Mouse (Mus musculus): ENCODE results near the gene Gclm. TPM values are rescaled to one million over a fixed set of nuclear protein-coding genes. Genes with fewer than 3 reads are reported as not detected.

Gene Gclm
- polyA plus RNA-seq, 1 experiment from 2014 or later, result 367 TPM

GRCm38 (mm10) chr3:122308981-122309380 lies 63.6 kb downstream of the Gclm start:
- ATAC-seq (replicated peaks; ENCODE audit: low FRiP score) (no peak), DNase-seq (ENCODE audit: low spot score) (no peak)
- H3K4me2 ChIP-seq, result no peak overlapping the region
- 25% methylated on average over 6 of the region's 6 CpGs for WGBS
- H3K27ac ChIP-seq (ENCODE audit: low read depth, low read length), result no peak overlapping the region
- peaks cover 5% of the 10 kb centered on the region for H3K4me1 ChIP-seq (replicated peaks; ENCODE audit: control insufficient read depth, insufficient read depth, low read length)
- H3K27me3 ChIP-seq (replicated peaks; ENCODE audit: control insufficient read depth, insufficient read depth, low read length), result no peaks in the 10 kb centered on the region
- H3K36me3 ChIP-seq (ENCODE audit: control insufficient read depth, insufficient read depth, low read length), result no peaks in the 10 kb centered on the region
- no peak overlapping the region for H3K9ac ChIP-seq (ENCODE audit: low read depth, low read length)
- no peak overlapping the region for H3K4me3 ChIP-seq (ENCODE audit: low read depth, low read length)
- H3K9me3 ChIP-seq (ENCODE audit: control insufficient read depth, low read length), result no peaks in the 10 kb centered on the region

GRCm38 (mm10) chr3:122312078-122312477 lies 66.7 kb downstream of the Gclm start:
- 16% methylated on average over 2 of the region's 2 CpGs for WGBS
- Histone ChIP-seq H3K9ac (ENCODE audit: low read depth, low read length) (no peak overlapping the region), H3K4me2 (no peak overlapping the region), H3K4me1 (replicated peaks; ENCODE audit: control insufficient read depth, insufficient read depth, low read length) (peaks cover 10% of the 10 kb centered on the region), H3K4me3 (ENCODE audit: low read depth, low read length) (no peak overlapping the region), H3K36me3 (ENCODE audit: control insufficient read depth, insufficient read depth, low read length) (no peaks in the 10 kb centered on the region), H3K27me3 (replicated peaks; ENCODE audit: control insufficient read depth, insufficient read depth, low read length) (no peaks in the 10 kb centered on the region), H3K9me3 (ENCODE audit: control insufficient read depth, low read length) (no peaks in the 10 kb centered on the region), H3K27ac (ENCODE audit: low read depth, low read length) (no peak overlapping the region)
- peak; percentile 75 for DNase-seq (ENCODE audit: low spot score)
- ATAC-seq (replicated peaks; ENCODE audit: low FRiP score), result peak; percentile 21; the same call in 1 of the 2 replicates

- H3K27ac ChIP-seq (ENCODE audit: low read depth, low read length), result peak overlapping the region; percentile 52
- peak overlapping the region; percentile 5; the same call in 1 of the 2 replicates for H3K4me2 ChIP-seq
- peaks cover 10% of the 10 kb centered on the region for H3K4me1 ChIP-seq (replicated peaks; ENCODE audit: control insufficient read depth, insufficient read depth, low read length)
- no peaks in the 10 kb centered on the region for H3K36me3 ChIP-seq (ENCODE audit: control insufficient read depth, insufficient read depth, low read length)
- no peak overlapping the region for H3K4me3 ChIP-seq (ENCODE audit: low read depth, low read length)
- no peak overlapping the region for H3K9ac ChIP-seq (ENCODE audit: low read depth, low read length)
- no peak for DNase-seq (ENCODE audit: low spot score)
- 69% methylated on average over 10 of the region's 10 CpGs for WGBS
- no peaks in the 10 kb centered on the region for H3K9me3 ChIP-seq (ENCODE audit: control insufficient read depth, low read length)
- peak; percentile 59 for ATAC-seq (replicated peaks; ENCODE audit: low FRiP score)
- H3K27me3 ChIP-seq (replicated peaks; ENCODE audit: control insufficient read depth, insufficient read depth, low read length), result no peaks in the 10 kb centered on the region
Measured at GRCm38 (mm10) chr3:122312936-122313629, 67.7 kb downstream of the Gclm start.

- Histone ChIP-seq H3K27ac (ENCODE audit: low read depth, low read length) (no peak overlapping the region), H3K36me3 (ENCODE audit: control insufficient read depth, insufficient read depth, low read length) (no peaks in the 10 kb centered on the region), H3K9ac (ENCODE audit: low read depth, low read length) (no peak overlapping the region), H3K4me3 (ENCODE audit: low read depth, low read length) (no peak overlapping the region), H3K27me3 (replicated peaks; ENCODE audit: control insufficient read depth, insufficient read depth, low read length) (no peaks in the 10 kb centered on the region), H3K9me3 (ENCODE audit: control insufficient read depth, low read length) (no peaks in the 10 kb centered on the region), H3K4me1 (replicated peaks; ENCODE audit: control insufficient read depth, insufficient read depth, low read length) (peaks cover 10% of the 10 kb centered on the region), H3K4me2 (no peak overlapping the region)
- WGBS, result 23% methylated on average over 7 of the region's 7 CpGs
- ATAC-seq (replicated peaks; ENCODE audit: low FRiP score) (peak; percentile 22; the same call in 1 of the 2 replicates), DNase-seq (ENCODE audit: low spot score) (no peak)
Measured at GRCm38 (mm10) chr3:122313936-122314335, 68.6 kb downstream of the Gclm start.

DNA sequence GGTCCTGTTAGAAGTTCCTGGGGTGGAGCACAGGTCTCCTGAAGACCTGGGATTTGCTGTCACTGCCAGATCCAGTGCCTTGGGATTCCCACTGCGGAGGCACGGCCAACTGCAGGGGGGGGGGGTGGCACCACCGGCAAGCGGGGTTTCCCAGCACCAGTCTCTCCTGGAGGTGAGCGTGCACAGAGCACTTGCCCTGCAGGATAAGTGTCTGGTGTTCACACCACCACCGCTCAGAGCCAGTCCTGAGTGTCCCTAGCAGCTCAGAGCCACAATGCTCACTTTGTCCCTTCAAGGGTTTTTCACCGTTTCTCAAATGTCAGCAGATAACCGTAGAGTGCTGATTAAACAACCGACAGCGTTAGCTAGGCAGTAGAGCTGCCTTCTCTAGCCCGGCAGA lies 71.3 kb downstream of the Gclm start:
- no peaks in the 10 kb centered on the region for H3K27me3 ChIP-seq (replicated peaks; ENCODE audit: control insufficient read depth, insufficient read depth, low read length)
- no peak overlapping the region for H3K27ac ChIP-seq (ENCODE audit: low read depth, low read length)
- H3K36me3 ChIP-seq (ENCODE audit: control insufficient read depth, insufficient read depth, low read length), result no peaks in the 10 kb centered on the region
- no peak for ATAC-seq (replicated peaks; ENCODE audit: low FRiP score)
- no peak overlapping the region for H3K9ac ChIP-seq (ENCODE audit: low read depth, low read length)
- H3K4me3 ChIP-seq (ENCODE audit: low read depth, low read length), result no peak overlapping the region
- peaks cover 10% of the 10 kb centered on the region for H3K4me1 ChIP-seq (replicated peaks; ENCODE audit: control insufficient read depth, insufficient read depth, low read length)
- peak overlapping the region; percentile 28; the same call in 1 of the 2 replicates for H3K4me2 ChIP-seq
- WGBS, result 27% methylated on average over 11 of the region's 11 CpGs
- no peaks in the 10 kb centered on the region for H3K9me3 ChIP-seq (ENCODE audit: control insufficient read depth, low read length)
- DNase-seq (ENCODE audit: low spot score), result no peak

DNA sequence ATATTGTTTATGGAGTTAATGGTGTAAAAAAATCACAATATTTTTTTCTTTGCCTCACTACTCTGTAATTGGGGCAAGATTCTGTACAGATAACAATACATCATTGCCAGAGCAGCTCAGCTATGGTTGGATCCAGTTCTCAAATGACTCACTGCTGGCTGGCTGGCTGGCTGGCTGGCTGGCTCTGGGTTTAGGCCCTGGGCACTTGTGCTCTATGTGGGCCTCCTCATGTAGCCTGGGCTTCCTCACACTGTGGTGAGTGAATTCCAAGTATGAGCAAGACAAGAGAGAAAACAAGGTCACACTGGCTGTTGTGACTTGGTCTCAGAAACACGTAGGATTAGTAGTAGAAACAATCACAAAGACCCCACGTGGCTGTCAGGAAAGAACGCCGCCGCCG lies 72.0 kb downstream of the Gclm start:
- Histone ChIP-seq H3K27ac (ENCODE audit: low read depth, low read length) (no peak overlapping the region), H3K4me2 (no peak overlapping the region), H3K9me3 (ENCODE audit: control insufficient read depth, low read length) (no peaks in the 10 kb centered on the region), H3K27me3 (replicated peaks; ENCODE audit: control insufficient read depth, insufficient read depth, low read length) (no peaks in the 10 kb centered on the region), H3K4me1 (replicated peaks; ENCODE audit: control insufficient read depth, insufficient read depth, low read length) (peaks cover 10% of the 10 kb centered on the region), H3K36me3 (ENCODE audit: control insufficient read depth, insufficient read depth, low read length) (no peaks in the 10 kb centered on the region), H3K9ac (ENCODE audit: low read depth, low read length) (no peak overlapping the region), H3K4me3 (ENCODE audit: low read depth, low read length) (no peak overlapping the region)
- ATAC-seq (replicated peaks; ENCODE audit: low FRiP score) (no peak), DNase-seq (ENCODE audit: low spot score) (no peak)
- WGBS, result 91% methylated on average over 6 of the region's 6 CpGs

MicroRNA genes within 50 kb of the gene (microRNA counts, 519-probe panel; counts per million panel counts)
- microRNA mmu-miR-760, result not detected

Small RNA genes lying within 50 kb of the gene (microRNA-seq; reads per million reads assigned to microRNA genes)
- not detected for gene Gm22903 (ENCODE audit: borderline number of aligned reads)
- gene Mir760 (ENCODE audit: borderline number of aligned reads), result 60.9 reads per million, percentile 44 among the genes with 10 or more reads in this experiment

Other genes starting within 250 kb of the Gclm start
- gene Abca4, start 201.1 kb upstream of the Gclm start, polyA plus RNA-seq (2014; fragmentation: Nextera tagmentation; extraction: Ambion mirVana), result 1.3 and 3.2 TPM in 2 replicates
- 93.7 and 102 TPM in 2 replicates for gene Dnttip2, start 28.8 kb downstream of the Gclm start, polyA plus RNA-seq (2014; fragmentation: Nextera tagmentation; extraction: Ambion mirVana)
- 10.1 and 12.2 TPM in 2 replicates for gene Bcar3, start 48.6 kb downstream of the Gclm start, polyA plus RNA-seq (2014; fragmentation: Nextera tagmentation; extraction: Ambion mirVana)

Measured in liver, embryonic 11.5 days (tissue).